Mouse (Mus musculus) spleen, adult 2 months (tissue): ENCODE data around the gene Cic.

ENCODE experiments used
- CTCF ChIP-seq: fragments of 200-500 bp; IDR thresholded peaks from 2 replicates; pipeline ENCODE4 v1.5.1; 2011; ENCODE audit warnings: mild to moderate bottlenecking, inconsistent platforms; ENCODE audit not compliant: insufficient read depth, insufficient read length, insufficient replicate concordance; ENCODE audit errors: extremely low read depth
- POLR2A ChIP-seq: fragments of 200-500 bp; IDR thresholded peaks from 2 replicates; pipeline ENCODE4 v1.6.1; 2011; ENCODE audit warnings: low read depth, low read length, inconsistent platforms

DNA sequence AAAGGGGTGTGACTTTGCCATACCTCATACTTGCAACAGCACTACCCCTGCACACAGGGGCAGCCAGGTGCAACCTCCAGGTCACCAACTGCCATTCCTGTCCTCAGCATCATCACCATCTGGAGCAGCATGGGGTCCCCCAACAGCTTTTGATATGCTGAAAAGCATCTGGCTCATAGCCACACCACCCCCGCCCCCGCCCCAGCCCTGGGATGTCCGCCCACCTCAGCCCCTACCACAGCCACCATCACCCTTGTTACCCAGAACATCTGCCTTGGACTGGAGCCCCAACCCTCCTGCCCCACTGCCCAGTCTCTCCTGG is 36.1 kb downstream of the Cic start:
- TF ChIP-seq CTCF = no peak
- TF ChIP-seq POLR2A = no peak
